Mouse (Mus musculus) adrenal gland, postnatal 14 days (tissue): ENCODE measurements around the gene Cds2. TPM values are rescaled to one million over a fixed set of nuclear protein-coding genes. Genes with fewer than 3 reads are reported as not detected.
"Not testable (repeated sequence)": the region's sequence is repeated elsewhere in the genome, so short reads cannot be mapped to it uniquely, and the experiment has no call there.

Source experiments
- DNase-seq: peaks from one replicate; pipeline ENCODE4 v3.0.0; 2021; ENCODE audit warnings: mixed read lengths
- total RNA-seq: library from RNA; stranded (reverse); gene quantifications from 2 replicates; pipeline ENCODE4 v1.2.3, GENCODE M21; 2021

Cds2 gene
- total RNA-seq, 1 experiment from 2014 or later: 62.8 TPM

- no peak for DNase-seq
Observed at GRCm38 (mm10) chr2:132265196-132265595, 2.2 kb downstream of the Cds2 start.

GRCm38 (mm10) chr2:132266086-132266485 is 3.1 kb downstream of the Cds2 start:
- no peak for DNase-seq

GRCm38 (mm10) chr2:132269217-132269616 is 6.3 kb downstream of the Cds2 start:
- peak; percentile 33 for DNase-seq

GRCm38 (mm10) chr2:132270331-132270951 is 7.5 kb downstream of the Cds2 start:
- no peak for DNase-seq

- no peak for DNase-seq
Observed at GRCm38 (mm10) chr2:132272694-132273389, 9.9 kb downstream of the Cds2 start.

- no peak for DNase-seq
Observed at GRCm38 (mm10) chr2:132275527-132275926, 12.6 kb downstream of the Cds2 start.

- DNase-seq: no peak
Observed at GRCm38 (mm10) chr2:132276249-132276648, 13.3 kb downstream of the Cds2 start.

GRCm38 (mm10) chr2:132278273-132278853 is 15.4 kb downstream of the Cds2 start:
- no peak for DNase-seq

GRCm38 (mm10) chr2:132279336-132279882 is 16.5 kb downstream of the Cds2 start:
- DNase-seq: no peak

- no peak for DNase-seq
Observed at GRCm38 (mm10) chr2:132279978-132280377, 17.0 kb downstream of the Cds2 start.

GRCm38 (mm10) chr2:132280518-132281120 is 17.7 kb downstream of the Cds2 start:
- no peak for DNase-seq

GRCm38 (mm10) chr2:132281560-132282452 is 18.9 kb downstream of the Cds2 start:
- no peak for DNase-seq

- no peak for DNase-seq
Observed at GRCm38 (mm10) chr2:132282453-132283174, 19.7 kb downstream of the Cds2 start.

- DNase-seq: no peak
Observed at GRCm38 (mm10) chr2:132283236-132284070, 20.5 kb downstream of the Cds2 start.

GRCm38 (mm10) chr2:132284492-132285139 is 21.7 kb downstream of the Cds2 start:
- DNase-seq: peak; percentile 68

GRCm38 (mm10) chr2:132285722-132286121 is 22.8 kb downstream of the Cds2 start:
- DNase-seq: not testable (repeated sequence)

- DNase-seq: peak; percentile 31
Observed at GRCm38 (mm10) chr2:132286376-132287076, 23.6 kb downstream of the Cds2 start.

GRCm38 (mm10) chr2:132289213-132289612 is 26.3 kb downstream of the Cds2 start:
- not testable (repeated sequence) for DNase-seq

- DNase-seq: no peak
Observed at GRCm38 (mm10) chr2:132290808-132291207, 27.9 kb downstream of the Cds2 start.
